Mouse (Mus musculus): Measurements from ENCODE around the gene Prr12.
"Not testable (repeated sequence)": the region's sequence is repeated elsewhere in the genome, so short reads cannot be mapped to it uniquely, and the experiment has no call there.

The Prr12 gene

GRCm38 (mm10) chr7:45052862-45053116 lies at the start of gene Prr12:
Prr12 (minus strand) TSS chr7:45052881.
- DNase-seq (ENCODE audit: low read depth): no peak

GRCm38 (mm10) chr7:45102441-45102840 lies 49.8 kb upstream of the Prr12 start:
- DNase-seq (ENCODE audit: low read depth): no peak

- no peak for DNase-seq (ENCODE audit: low read depth)
These were observed 47.4 kb upstream of the Prr12 start for GRCm38 (mm10) chr7:45100046-45100445.

- DNase-seq (ENCODE audit: low read depth): no peak
These were observed 46.0 kb upstream of the Prr12 start for GRCm38 (mm10) chr7:45098541-45099240.

- DNase-seq (ENCODE audit: low read depth): no peak
These were observed 44.8 kb upstream of the Prr12 start for GRCm38 (mm10) chr7:45097479-45097878.

- not testable (repeated sequence) for DNase-seq (ENCODE audit: low read depth)
These were observed 43.3 kb upstream of the Prr12 start for GRCm38 (mm10) chr7:45095965-45096364.

- no peak for DNase-seq (ENCODE audit: low read depth)
These were observed 42.7 kb upstream of the Prr12 start for GRCm38 (mm10) chr7:45095367-45095766.

- DNase-seq (ENCODE audit: low read depth): no peak
These were observed 41.4 kb upstream of the Prr12 start for GRCm38 (mm10) chr7:45094121-45094520.

- no peak for DNase-seq (ENCODE audit: low read depth)
These were observed 40.8 kb upstream of the Prr12 start for GRCm38 (mm10) chr7:45093516-45093905.

GRCm38 (mm10) chr7:45092828-45093515 lies 40.3 kb upstream of the Prr12 start:
- DNase-seq (ENCODE audit: low read depth): no peak

- DNase-seq (ENCODE audit: low read depth): no peak
These were observed 39.4 kb upstream of the Prr12 start, which contains the start of gene Rcn3 for GRCm38 (mm10) chr7:45092048-45092447. Rcn3 (minus strand) TSS chr7:45092221.

GRCm38 (mm10) chr7:45091001-45091990 lies 38.6 kb upstream of the Prr12 start:
- no peak for DNase-seq (ENCODE audit: low read depth)

GRCm38 (mm10) chr7:45090251-45090977 lies 37.7 kb upstream of the Prr12 start:
- DNase-seq (ENCODE audit: low read depth): no peak

- DNase-seq (ENCODE audit: low read depth): no peak
These were observed 35.9 kb upstream of the Prr12 start for GRCm38 (mm10) chr7:45088597-45088996.

- DNase-seq (ENCODE audit: low read depth): no peak
These were observed 33.4 kb upstream of the Prr12 start for GRCm38 (mm10) chr7:45086084-45086483.

- DNase-seq (ENCODE audit: low read depth): no peak
These were observed 30.7 kb upstream of the Prr12 start for GRCm38 (mm10) chr7:45083300-45083890.

- DNase-seq (ENCODE audit: low read depth): peak; percentile 76
These were observed 30.0 kb upstream of the Prr12 start for GRCm38 (mm10) chr7:45082401-45083299.

- no peak for DNase-seq (ENCODE audit: low read depth)
These were observed 28.3 kb upstream of the Prr12 start for GRCm38 (mm10) chr7:45081016-45081415.

- DNase-seq (ENCODE audit: low read depth): peak; percentile 95
These were observed 27.2 kb upstream of the Prr12 start for GRCm38 (mm10) chr7:45079856-45080255.

GRCm38 (mm10) chr7:45078513-45078912 lies 25.8 kb upstream of the Prr12 start:
- peak; percentile 87 for DNase-seq (ENCODE audit: low read depth)

Data from naive thymus-derived CD4-positive, alpha-beta T cell, adult 2 months (primary cell).